Mouse (Mus musculus) megakaryocyte, embryonic 14.5 days (primary cell): ENCODE data around the gene Oip5.

Source experiments
- FLI1 ChIP-seq: IDR thresholded peaks from 2 replicates; pipeline ENCODE4 v1.6.1; 2012; ENCODE audit warnings: low read length, inconsistent platforms, mixed read lengths
- GATA1 ChIP-seq: IDR thresholded peaks from 3 replicates; pipeline ENCODE4 v1.6.1; 2012; ENCODE audit warnings: mixed read lengths, low read length, inconsistent platforms, borderline replicate concordance

DNA sequence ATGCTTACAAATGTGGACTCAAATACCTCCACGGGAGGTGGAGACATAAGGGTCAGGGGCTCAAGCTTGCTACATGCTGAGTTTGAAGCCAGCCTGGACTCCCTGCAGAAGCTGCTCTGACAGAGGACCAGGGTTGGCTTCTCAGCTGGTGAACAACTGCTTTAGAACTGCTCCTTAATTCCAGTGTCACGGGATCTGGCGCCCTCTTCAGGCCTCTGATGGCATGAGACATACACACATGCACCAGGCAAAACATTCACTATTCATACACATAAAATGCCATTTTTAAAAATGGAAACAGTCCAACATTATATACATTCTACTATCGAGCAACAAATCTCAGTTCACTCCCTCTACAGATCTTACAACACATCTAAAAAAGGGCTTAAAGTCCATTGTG is 30.9 kb downstream of the Oip5 start:
- TF ChIP-seq FLI1 = no peak
- no peak for TF ChIP-seq GATA1
